Mouse (Mus musculus) myocyte (in vitro differentiated cells): ENCODE measurements at regions not wholly inside any gene's neighbourhood (a gene's known extent, or its start where the extent isn't known, plus 50 kb on each side); places are given as distances from the start of the nearest gene placed in this dataset.

ENCODE experiments used
- H3K27me3 ChIP-seq: one replicate; pipeline ENCODE4 v1.6.1; 2011; ENCODE audit not compliant: control insufficient read depth, insufficient read depth, insufficient read length
- H3K36me3 ChIP-seq: one replicate; pipeline ENCODE4 v1.6.1; 2011; ENCODE audit not compliant: control insufficient read depth, insufficient read depth
- H3K4me2 ChIP-seq: one replicate; pipeline ENCODE4 v1.6.1; 2011; ENCODE audit warnings: low read depth, control low read depth
- H3K4me3 ChIP-seq: one replicate; pipeline ENCODE4 v1.5.1; 2011; ENCODE audit warnings: mild to moderate bottlenecking, control low read depth, moderate library complexity
- H3K79me2 ChIP-seq: one replicate; pipeline ENCODE4 v1.6.1; 2011; ENCODE audit not compliant: control insufficient read depth, insufficient read depth
- H3ac ChIP-seq: one replicate; pipeline ENCODE4 v1.6.1; 2011; ENCODE audit not compliant: control insufficient read depth, insufficient read length
- CEBPB ChIP-seq: IDR thresholded peaks from 2 replicates; pipeline ENCODE4 v1.6.1; 2011; ENCODE audit warnings: mild to moderate bottlenecking, moderate library complexity; ENCODE audit not compliant: poor library complexity, insufficient read depth, severe bottlenecking
- E2F4 ChIP-seq: IDR thresholded peaks from one replicate; pipeline ENCODE4 v1.6.1; 2011; ENCODE audit warnings: mild to moderate bottlenecking, control low read depth, moderate library complexity; ENCODE audit not compliant: insufficient read depth
- MAX ChIP-seq: IDR thresholded peaks from one replicate; pipeline ENCODE4 v1.6.1; 2011; ENCODE audit warnings: low read depth, mild to moderate bottlenecking, control low read depth
- MYOD1 ChIP-seq, 3 experiments: IDR thresholded peaks; one replicate each; pipeline ENCODE4 v1.6.1; 2011; ENCODE audit warnings: control low read depth in 2 of 3, low read depth in 2 of 3, mild to moderate bottlenecking in 2 of 3, moderate library complexity in 1 of 3; ENCODE audit not compliant: insufficient read length in 2 of 3, control insufficient read depth in 1 of 3
- MYOG ChIP-seq, 3 experiments: IDR thresholded peaks; one replicate each; pipeline ENCODE4 v1.6.1; 2011; ENCODE audit warnings: control low read depth in 2 of 3, low read depth in 2 of 3, mild to moderate bottlenecking in 2 of 3; ENCODE audit not compliant: insufficient read length in 2 of 3, control insufficient read depth in 1 of 3, insufficient read depth in 1 of 3
- POLR2A ChIP-seq: IDR thresholded peaks from one replicate; pipeline ENCODE4 v1.6.1; 2011; ENCODE audit warnings: low read depth, mild to moderate bottlenecking, control low read depth, moderate library complexity; ENCODE audit not compliant: insufficient read length
- POLR2AphosphoS2 ChIP-seq: IDR thresholded peaks from one replicate; pipeline ENCODE4 v1.6.1; 2011; ENCODE audit warnings: low read depth, control low read depth; ENCODE audit not compliant: insufficient read length
- REST ChIP-seq: IDR thresholded peaks from one replicate; pipeline ENCODE4 v1.6.1; 2011; ENCODE audit warnings: mild to moderate bottlenecking, control low read depth, moderate library complexity; ENCODE audit not compliant: insufficient read depth, insufficient read length
- SRF ChIP-seq: IDR thresholded peaks from one replicate; pipeline ENCODE4 v1.6.1; 2011; ENCODE audit warnings: low read depth; ENCODE audit not compliant: control insufficient read depth, insufficient read length
- TCF12 ChIP-seq: IDR thresholded peaks from one replicate; pipeline ENCODE4 v1.6.1; 2011; ENCODE audit warnings: mild to moderate bottlenecking, control low read depth; ENCODE audit not compliant: poor library complexity, insufficient read depth, severe bottlenecking
- TCF3 ChIP-seq: IDR thresholded peaks from one replicate; pipeline ENCODE4 v1.6.1; 2011; ENCODE audit warnings: low read depth, control low read depth; ENCODE audit not compliant: insufficient read length
- USF1 ChIP-seq: IDR thresholded peaks from one replicate; pipeline ENCODE4 v1.6.1; 2011; ENCODE audit warnings: low read depth, mild to moderate bottlenecking, control low read depth, moderate library complexity

DNA sequence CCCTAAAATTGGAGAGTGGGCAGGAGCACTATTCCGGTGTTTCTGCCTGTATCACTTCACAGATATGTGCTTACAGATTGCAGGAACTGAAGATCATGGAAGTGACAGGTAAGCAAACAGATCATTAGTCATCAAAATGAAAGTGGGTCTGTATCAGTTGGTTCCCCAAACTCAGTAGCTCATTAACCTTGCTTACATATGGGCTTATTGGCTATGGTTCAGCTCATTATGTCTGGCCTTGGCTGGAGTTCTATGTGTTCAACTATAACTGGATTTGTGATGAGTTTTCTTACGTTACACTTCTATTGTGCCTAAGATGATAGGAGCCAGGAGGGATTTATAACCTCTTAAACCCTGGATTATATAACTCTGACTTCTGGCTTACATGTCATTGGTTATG lies 133.5 kb upstream of the Bmper start:
- H3ac ChIP-seq = no peak overlapping the region
- no peaks in the 10 kb centered on the region for H3K36me3 ChIP-seq
- H3K4me2 ChIP-seq = no peak overlapping the region
- H3K27me3 ChIP-seq = no peaks in the 10 kb centered on the region
- no peaks in the 10 kb centered on the region for H3K79me2 ChIP-seq
- H3K4me3 ChIP-seq = no peak overlapping the region
- TF ChIP-seq MAX = no peak
- TF ChIP-seq SRF = no peak
- no peak for TF ChIP-seq POLR2A
- TF ChIP-seq TCF12 = no peak
- TF ChIP-seq CEBPB = no peak
- no peak for TF ChIP-seq POLR2AphosphoS2
- no peak for TF ChIP-seq REST

DNA sequence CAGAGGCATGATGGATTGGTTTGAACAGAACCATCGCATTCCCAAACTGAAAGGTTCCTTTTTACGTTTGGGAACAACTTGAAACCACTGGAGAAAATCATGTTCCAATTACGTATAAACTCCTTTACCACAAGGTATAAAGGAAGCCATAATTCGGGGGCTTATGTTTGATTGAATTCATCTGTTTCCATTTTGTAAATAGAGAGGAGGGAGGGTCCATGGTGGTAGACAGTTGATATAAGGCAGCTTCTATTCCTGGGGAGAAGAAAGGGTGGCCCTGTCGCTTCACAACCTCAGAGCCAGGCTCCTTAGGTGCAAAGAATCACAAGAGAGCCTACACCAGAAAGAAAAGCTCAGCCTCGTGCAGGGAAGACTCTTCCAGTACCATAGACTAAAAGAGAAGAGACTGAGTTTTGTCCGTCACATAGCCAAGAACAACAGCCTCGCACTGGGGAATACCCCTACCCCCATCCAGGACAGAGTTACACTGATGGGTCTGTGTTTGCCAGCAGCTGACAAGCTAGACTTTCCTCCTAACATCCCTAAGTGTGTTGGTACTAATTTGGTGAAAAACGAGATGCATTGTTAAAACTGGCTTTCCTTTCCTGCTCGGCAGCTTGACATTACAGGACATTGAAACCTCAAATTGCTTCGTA lies 125.6 kb upstream of the Bmper start:
- no peak overlapping the region for H3K4me2 ChIP-seq
- no peak for TF ChIP-seq POLR2A
- TF ChIP-seq TCF3 = no peak
- no peak for TF ChIP-seq MYOD1 (IDR thresholded peaks at IDR 0.05; ENCODE audit: control insufficient read depth in 1 of 3, insufficient read length in 2 of 3, low read depth in 2 of 3)
- no peak for TF ChIP-seq TCF12
- no peak for TF ChIP-seq REST
- TF ChIP-seq MAX = no peak
- TF ChIP-seq POLR2AphosphoS2 = no peak
- TF ChIP-seq CEBPB = no peak
- no peak for TF ChIP-seq E2F4
- TF ChIP-seq MYOG (IDR thresholded peaks at IDR 0.05; ENCODE audit: control insufficient read depth in 1 of 3, insufficient read depth in 1 of 3, insufficient read length in 2 of 3, low read depth in 2 of 3) = no peak
- H3K4me3 ChIP-seq = no peak overlapping the region
- no peaks in the 10 kb centered on the region for H3K79me2 ChIP-seq
- no peaks in the 10 kb centered on the region for H3K27me3 ChIP-seq
- no peak overlapping the region for H3ac ChIP-seq
- H3K36me3 ChIP-seq = no peaks in the 10 kb centered on the region

DNA sequence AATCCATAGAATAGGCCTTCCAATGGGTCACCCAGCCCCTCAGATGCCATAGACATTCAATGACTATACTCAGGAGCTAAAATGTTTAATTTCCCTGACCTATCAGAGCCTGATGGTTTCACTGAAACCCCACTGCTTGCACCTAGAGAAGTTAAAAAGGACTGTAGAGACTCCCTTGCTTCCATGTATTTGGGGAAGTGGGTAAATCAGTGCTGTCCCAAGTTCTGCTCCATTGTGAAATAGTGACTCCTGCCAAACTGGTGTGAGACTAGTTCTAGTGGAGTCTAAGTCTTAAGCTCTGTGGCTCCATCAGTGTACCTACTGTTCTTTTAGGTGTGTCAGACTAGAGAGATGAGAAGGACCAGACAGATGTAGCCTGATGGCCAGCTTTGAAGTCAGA lies 121.3 kb upstream of the Bmper start:
- Histone ChIP-seq H3K4me2 (no peak overlapping the region), H3K79me2 (no peaks in the 10 kb centered on the region), H3K4me3 (no peak overlapping the region), H3K27me3 (no peaks in the 10 kb centered on the region), H3ac (no peak overlapping the region), H3K36me3 (no peaks in the 10 kb centered on the region)
- no peak for TF ChIP-seq POLR2AphosphoS2
- no peak for TF ChIP-seq MYOD1 (IDR thresholded peaks at IDR 0.05; ENCODE audit: control insufficient read depth in 1 of 3, insufficient read length in 2 of 3, low read depth in 2 of 3)
- TF ChIP-seq E2F4 = no peak
- TF ChIP-seq POLR2A = no peak
- TF ChIP-seq TCF12 = no peak
- no peak for TF ChIP-seq TCF3
- TF ChIP-seq SRF = no peak
- TF ChIP-seq REST = no peak
- TF ChIP-seq CEBPB = no peak
- TF ChIP-seq MAX = no peak
- no peak for TF ChIP-seq MYOG (IDR thresholded peaks at IDR 0.05; ENCODE audit: control insufficient read depth in 1 of 3, insufficient read depth in 1 of 3, insufficient read length in 2 of 3, low read depth in 2 of 3)
- no peak for TF ChIP-seq USF1

DNA sequence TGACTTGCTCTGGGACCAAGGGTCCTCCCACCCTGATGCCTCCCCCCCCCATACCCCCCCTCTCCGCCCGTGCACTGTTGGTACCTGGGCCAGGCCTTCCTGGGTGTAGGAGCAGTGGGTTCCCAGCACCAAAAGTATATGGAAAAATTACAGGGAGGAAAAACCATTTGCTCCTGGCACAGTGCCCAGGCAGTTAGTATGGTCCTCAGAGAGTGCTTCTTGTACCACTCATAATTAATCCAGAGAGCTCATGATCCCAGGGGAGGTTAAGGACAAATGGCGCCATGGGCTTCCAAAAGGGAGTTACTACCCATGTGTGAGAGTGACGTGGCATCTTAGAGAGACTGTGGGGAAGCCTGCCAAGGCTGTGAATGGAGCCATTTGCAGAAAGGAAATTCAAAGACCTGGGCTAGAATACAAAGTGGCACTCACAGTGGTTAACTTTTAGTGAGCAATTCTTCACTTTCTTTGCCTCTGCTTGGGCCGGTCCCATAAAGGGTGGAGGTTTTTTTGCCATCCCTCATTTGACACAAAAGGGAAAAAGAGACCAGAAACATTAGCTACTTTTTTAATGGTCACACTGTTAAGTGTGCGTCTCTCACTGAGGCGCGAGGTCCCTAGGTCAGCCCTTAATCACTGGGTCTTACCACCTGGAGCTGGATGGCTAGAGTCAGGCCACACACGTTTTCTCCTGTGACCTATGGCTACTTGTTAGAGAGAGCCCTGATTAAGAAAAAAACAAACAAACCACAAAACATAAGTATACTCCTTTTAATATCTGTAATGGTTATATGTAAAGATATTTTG lies 120.7 kb upstream of the Bmper start:
- Histone ChIP-seq H3K36me3 (no peaks in the 10 kb centered on the region), H3ac (no peak overlapping the region), H3K79me2 (no peaks in the 10 kb centered on the region), H3K4me3 (no peak overlapping the region), H3K27me3 (no peaks in the 10 kb centered on the region), H3K4me2 (no peak overlapping the region)
- TF ChIP-seq REST (no peak), MAX (no peak), USF1 (no peak)

DNA sequence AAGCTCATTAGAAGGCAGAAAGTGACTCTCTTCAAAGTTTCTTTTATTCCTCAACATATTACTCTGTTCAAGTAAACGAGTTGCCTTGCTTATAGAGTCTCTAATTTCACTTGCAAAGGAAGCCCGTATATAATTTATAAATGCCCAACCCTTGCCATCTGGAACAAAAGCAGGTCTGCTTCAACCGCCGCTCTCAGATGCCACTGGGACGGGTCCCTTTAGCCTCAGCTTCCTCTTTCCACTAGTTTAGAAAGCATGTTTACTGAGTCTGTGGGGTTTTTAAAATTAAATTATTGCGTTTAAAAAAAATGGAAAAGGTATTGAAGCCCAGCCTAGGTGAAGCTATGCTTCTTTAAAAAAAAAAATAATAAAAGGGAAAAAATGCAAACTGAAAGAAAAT lies 111.4 kb upstream of the Bmper start:
- Histone ChIP-seq H3K27me3 (no peaks in the 10 kb centered on the region), H3K4me2 (no peak overlapping the region), H3ac (no peak overlapping the region), H3K4me3 (no peak overlapping the region), H3K79me2 (no peaks in the 10 kb centered on the region), H3K36me3 (no peaks in the 10 kb centered on the region)
- no peak for TF ChIP-seq E2F4
- no peak for TF ChIP-seq CEBPB
- no peak for TF ChIP-seq MYOG (IDR thresholded peaks at IDR 0.05; ENCODE audit: control insufficient read depth in 1 of 3, insufficient read depth in 1 of 3, insufficient read length in 2 of 3, low read depth in 2 of 3)
- no peak for TF ChIP-seq POLR2AphosphoS2
- TF ChIP-seq MAX = no peak
- TF ChIP-seq REST = no peak
- TF ChIP-seq POLR2A = no peak
- TF ChIP-seq MYOD1 (IDR thresholded peaks at IDR 0.05; ENCODE audit: control insufficient read depth in 1 of 3, insufficient read length in 2 of 3, low read depth in 2 of 3) = no peak
- no peak for TF ChIP-seq SRF
